Mouse (Mus musculus): ENCODE measurements around the gene Atp8a2. TPM values are rescaled to one million over a fixed set of nuclear protein-coding genes. Genes with fewer than 3 reads are reported as not detected.

Gene Atp8a2
- total and polyA plus RNA-seq, 2 experiments from 2014 or later: 5.2 to 115 TPM

DNA sequence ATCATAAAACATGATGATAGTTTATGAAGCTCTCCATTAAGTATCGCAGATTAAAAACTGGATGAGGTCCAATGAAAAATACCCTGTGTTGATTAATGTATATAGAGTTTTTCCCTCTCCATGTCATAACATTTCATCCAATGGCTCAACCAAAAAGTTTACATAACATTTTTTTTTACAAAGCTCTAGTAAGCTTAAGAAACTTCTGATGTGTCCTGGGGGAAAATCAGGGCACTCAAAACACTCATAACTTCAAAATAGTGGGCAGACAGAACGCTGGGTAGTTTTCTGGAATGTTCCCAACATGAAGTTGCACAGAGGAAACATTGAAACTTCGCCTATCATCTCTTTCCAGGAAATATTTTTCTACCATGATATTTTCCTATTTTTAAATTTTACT lies 318.7 kb downstream of the Atp8a2 start:
- WGBS: 69% methylated on average over 3 of the region's 3 CpGs
- no peaks in the 10 kb centered on the region for H3K27me3 ChIP-seq (ENCODE audit: control insufficient read depth, insufficient read depth, low read length)
- ATAC-seq (ENCODE audit: insufficient read depth, low read depth): no peak

GRCm38 (mm10) chr14:59876525-59876924 lies 320.5 kb downstream of the Atp8a2 start:
- no peak for ATAC-seq (ENCODE audit: insufficient read depth, low read depth)
- Histone ChIP-seq H3K9me3 (replicated peaks; ENCODE audit: control insufficient read depth, low read length) (0 out of 2 replicates have a peak, but pooled peaks cover 5% of the 10 kb centered on the region), H3K9ac (replicated peaks; ENCODE audit: low read depth, low read length) (no peak overlapping the region), H3K4me2 (ENCODE audit: low read depth, low read length) (no peak overlapping the region), H3K27ac (ENCODE audit: low read depth) (no peak overlapping the region), H3K36me3 (replicated peaks; ENCODE audit: control insufficient read depth, insufficient read depth, low read length) (no peaks in the 10 kb centered on the region), H3K27me3 (ENCODE audit: control insufficient read depth, insufficient read depth, low read length) (no peaks in the 10 kb centered on the region), H3K4me1 (ENCODE audit: control insufficient read depth, insufficient read depth) (no peaks in the 10 kb centered on the region), H3K4me3 (ENCODE audit: low read depth, low read length) (no peak overlapping the region)
- DNase-seq (ENCODE audit: low spot score): no peak
- TF ChIP-seq EP300 (IDR thresholded peaks at IDR 0.05; ENCODE audit: low read depth) (no peak), CTCF (IDR thresholded peaks at IDR 0.05; ENCODE audit: low read depth) (no peak)
- 82% methylated on average over 2 of the region's 2 CpGs for WGBS

More for the DNA sequence above, 318.7 kb downstream of the Atp8a2 start:
- no peak for DNase-seq (ENCODE audit: low spot score)
- Histone ChIP-seq H3K4me2 (ENCODE audit: low read depth, low read length) (no peak overlapping the region), H3K36me3 (replicated peaks; ENCODE audit: control insufficient read depth, insufficient read depth, low read length) (no peaks in the 10 kb centered on the region), H3K4me1 (ENCODE audit: control insufficient read depth, insufficient read depth) (no peaks in the 10 kb centered on the region), H3K4me3 (ENCODE audit: low read depth, low read length) (no peak overlapping the region), H3K9me3 (replicated peaks; ENCODE audit: control insufficient read depth, low read length) (0 out of 2 replicates have a peak, but pooled peaks cover 5% of the 10 kb centered on the region), H3K27ac (ENCODE audit: low read depth) (no peak overlapping the region), H3K9ac (replicated peaks; ENCODE audit: low read depth, low read length) (no peak overlapping the region)
- no peak for TF ChIP-seq CTCF (IDR thresholded peaks at IDR 0.05; ENCODE audit: low read depth)
- TF ChIP-seq EP300 (IDR thresholded peaks at IDR 0.05; ENCODE audit: low read depth): no peak

GRCm38 (mm10) chr14:59868369-59868768 lies 328.6 kb downstream of the Atp8a2 start:
- no peak overlapping the region for H3K4me3 ChIP-seq (ENCODE audit: low read depth, low read length)
- WGBS: 74% methylated on average over 7 of the region's 7 CpGs
- no peaks in the 10 kb centered on the region for H3K36me3 ChIP-seq (replicated peaks; ENCODE audit: control insufficient read depth, insufficient read depth, low read length)
- no peak overlapping the region for H3K27ac ChIP-seq (ENCODE audit: low read depth)
- no peak overlapping the region for H3K4me2 ChIP-seq (ENCODE audit: low read depth, low read length)
- DNase-seq (ENCODE audit: low spot score) (no peak), ATAC-seq (ENCODE audit: insufficient read depth, low read depth) (no peak)
- no peaks in the 10 kb centered on the region; the same call in 1 of the 2 replicates for H3K9me3 ChIP-seq (replicated peaks; ENCODE audit: control insufficient read depth, low read length)
- no peaks in the 10 kb centered on the region for H3K27me3 ChIP-seq (ENCODE audit: control insufficient read depth, insufficient read depth, low read length)
- TF ChIP-seq EP300 (IDR thresholded peaks at IDR 0.05; ENCODE audit: low read depth): no peak
- no peak for TF ChIP-seq CTCF (IDR thresholded peaks at IDR 0.05; ENCODE audit: low read depth)
- no peaks in the 10 kb centered on the region for H3K4me1 ChIP-seq (ENCODE audit: control insufficient read depth, insufficient read depth)
- no peak overlapping the region for H3K9ac ChIP-seq (replicated peaks; ENCODE audit: low read depth, low read length)

DNA sequence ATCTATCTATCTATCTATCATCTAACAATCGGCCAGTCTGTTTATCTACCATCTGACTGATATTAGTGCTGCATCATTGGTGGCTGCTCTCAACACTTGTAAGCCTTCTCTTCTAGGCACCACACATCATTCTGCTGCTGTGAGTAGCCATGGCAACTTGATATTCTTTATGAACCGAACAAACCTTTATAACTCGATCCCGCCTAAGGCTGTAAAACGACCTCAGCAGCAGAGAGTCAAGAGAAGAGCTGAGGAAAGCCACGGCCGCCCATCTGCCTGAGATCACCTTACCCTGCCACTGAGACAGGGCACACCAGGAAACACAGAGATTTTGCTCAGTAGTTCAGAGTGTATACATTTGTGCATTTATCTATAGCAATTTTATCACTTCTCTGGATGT lies 329.2 kb downstream of the Atp8a2 start:
- WGBS: 73% methylated on average over 7 of the region's 7 CpGs
- Histone ChIP-seq H3K36me3 (replicated peaks; ENCODE audit: control insufficient read depth, insufficient read depth, low read length) (no peaks in the 10 kb centered on the region), H3K9ac (replicated peaks; ENCODE audit: low read depth, low read length) (no peak overlapping the region), H3K4me1 (ENCODE audit: control insufficient read depth, insufficient read depth) (no peaks in the 10 kb centered on the region), H3K4me2 (ENCODE audit: low read depth, low read length) (no peak overlapping the region), H3K4me3 (ENCODE audit: low read depth, low read length) (no peak overlapping the region), H3K27ac (ENCODE audit: low read depth) (no peak overlapping the region), H3K27me3 (ENCODE audit: control insufficient read depth, insufficient read depth, low read length) (no peaks in the 10 kb centered on the region), H3K9me3 (replicated peaks; ENCODE audit: control insufficient read depth, low read length) (no peaks in the 10 kb centered on the region; the same call in 1 of the 2 replicates)
- DNase-seq (ENCODE audit: low spot score) (no peak), ATAC-seq (ENCODE audit: insufficient read depth, low read depth) (no peak)
- TF ChIP-seq CTCF (IDR thresholded peaks at IDR 0.05; ENCODE audit: low read depth) (no peak), EP300 (IDR thresholded peaks at IDR 0.05; ENCODE audit: low read depth) (no peak)

DNA sequence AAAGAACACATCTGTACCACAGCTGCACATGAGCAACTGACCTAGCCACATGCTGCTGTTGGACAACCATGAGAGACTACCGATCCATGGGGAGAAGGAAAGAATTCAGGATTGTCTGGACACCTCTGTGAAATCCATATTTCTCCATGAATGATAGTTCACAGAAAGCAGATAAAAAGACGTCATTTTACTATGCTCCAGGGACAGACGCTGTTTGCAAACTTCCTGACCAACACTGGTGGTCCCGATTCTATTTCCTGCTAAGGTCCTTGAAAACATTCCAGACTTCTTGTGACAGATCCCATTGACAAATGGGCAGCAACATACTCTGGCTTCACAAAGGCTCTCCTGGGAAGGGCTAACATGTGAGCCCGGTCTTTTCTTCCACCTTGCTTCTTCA lies 331.0 kb downstream of the Atp8a2 start:
- H3K9ac ChIP-seq (replicated peaks; ENCODE audit: low read depth, low read length): no peak overlapping the region
- ATAC-seq (ENCODE audit: insufficient read depth, low read depth): no peak
- no peaks in the 10 kb centered on the region for H3K4me1 ChIP-seq (ENCODE audit: control insufficient read depth, insufficient read depth)
- H3K4me3 ChIP-seq (ENCODE audit: low read depth, low read length): no peak overlapping the region
- no peak for TF ChIP-seq EP300 (IDR thresholded peaks at IDR 0.05; ENCODE audit: low read depth)
- no peak for DNase-seq (ENCODE audit: low spot score)
- WGBS: 55% methylated on average over 5 of the region's 5 CpGs
- no peak overlapping the region for H3K4me2 ChIP-seq (ENCODE audit: low read depth, low read length)
- no peaks in the 10 kb centered on the region for H3K36me3 ChIP-seq (replicated peaks; ENCODE audit: control insufficient read depth, insufficient read depth, low read length)
- no peak overlapping the region for H3K27ac ChIP-seq (ENCODE audit: low read depth)
- H3K27me3 ChIP-seq (ENCODE audit: control insufficient read depth, insufficient read depth, low read length): no peaks in the 10 kb centered on the region
- no peaks in the 10 kb centered on the region; the same call in 1 of the 2 replicates for H3K9me3 ChIP-seq (replicated peaks; ENCODE audit: control insufficient read depth, low read length)

DNA sequence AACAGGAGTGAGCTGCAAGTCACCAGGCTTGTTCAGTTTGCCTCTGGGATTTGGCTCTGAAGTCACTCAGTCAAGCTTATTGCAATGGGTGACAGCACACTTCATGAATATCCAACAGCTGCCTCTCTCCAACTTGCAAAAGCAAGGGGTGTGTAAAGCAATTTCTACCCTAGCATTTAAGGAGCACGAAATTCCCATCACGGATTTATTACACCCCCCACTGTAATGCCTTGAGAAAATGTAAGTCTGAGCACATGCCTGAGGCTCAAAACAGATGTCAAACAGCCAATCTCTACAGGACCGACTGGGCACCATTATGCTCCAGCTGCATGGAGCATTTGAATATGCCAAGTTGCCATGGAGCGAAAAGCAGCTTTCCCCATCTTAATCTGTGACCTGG lies 334.6 kb downstream of the Atp8a2 start:
- H3K27me3 ChIP-seq (ENCODE audit: control insufficient read depth, insufficient read depth, low read length): no peaks in the 10 kb centered on the region
- no peaks in the 10 kb centered on the region for H3K36me3 ChIP-seq (replicated peaks; ENCODE audit: control insufficient read depth, insufficient read depth, low read length)
- no peak overlapping the region for H3K9ac ChIP-seq (replicated peaks; ENCODE audit: low read depth, low read length)
- TF ChIP-seq EP300 (IDR thresholded peaks at IDR 0.05; ENCODE audit: low read depth) (no peak), CTCF (IDR thresholded peaks at IDR 0.05; ENCODE audit: low read depth) (no peak)
- no peaks in the 10 kb centered on the region for H3K4me1 ChIP-seq (ENCODE audit: control insufficient read depth, insufficient read depth)
- ATAC-seq (ENCODE audit: insufficient read depth, low read depth) (no peak), DNase-seq (ENCODE audit: low spot score) (no peak)
- H3K27ac ChIP-seq (ENCODE audit: low read depth): no peak overlapping the region
- no peaks in the 10 kb centered on the region; the same call in 1 of the 2 replicates for H3K9me3 ChIP-seq (replicated peaks; ENCODE audit: control insufficient read depth, low read length)
- no peak overlapping the region for H3K4me2 ChIP-seq (ENCODE audit: low read depth, low read length)
- no peak overlapping the region for H3K4me3 ChIP-seq (ENCODE audit: low read depth, low read length)
- 72% methylated on average over 4 of the region's 4 CpGs for WGBS

Measured in heart, postnatal 0 days (tissue).